Mouse (Mus musculus): ENCODE results near the gene Ccsap.

DNA sequence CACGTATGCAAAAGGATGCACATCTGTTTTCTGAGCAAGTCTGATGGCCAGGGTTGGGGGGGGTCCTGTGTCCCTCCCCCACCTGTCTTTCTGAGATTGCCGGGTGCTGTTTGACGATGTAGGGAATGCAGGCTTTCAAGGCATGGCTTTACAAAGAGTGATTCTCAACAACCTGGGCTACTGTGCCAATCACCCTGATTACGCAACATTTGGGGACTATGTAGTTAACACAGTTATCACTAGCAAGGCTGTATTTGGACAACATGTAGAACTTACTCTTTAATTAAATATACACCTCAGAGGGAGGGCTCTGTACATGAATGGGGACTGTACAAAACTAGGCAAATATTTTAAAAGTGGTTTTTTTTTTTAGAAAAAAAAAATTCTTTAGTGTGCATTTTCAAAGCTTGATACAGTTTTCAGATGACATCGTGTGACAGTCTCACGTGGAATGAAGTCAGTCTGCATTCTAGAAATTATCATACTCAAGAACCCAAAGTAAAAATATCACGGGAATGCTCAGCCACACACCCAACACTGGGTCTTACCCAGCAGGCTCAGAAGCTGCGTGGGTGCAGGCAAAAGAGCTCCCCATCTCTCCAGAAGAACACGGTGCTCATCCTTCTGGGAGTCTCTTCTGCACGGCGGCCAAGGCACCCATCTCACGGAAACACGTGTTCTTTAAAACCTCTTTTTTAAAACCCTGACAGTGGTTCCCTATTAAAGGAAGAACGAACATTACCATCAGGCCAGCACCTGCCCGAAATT, 19.2 kb downstream of the Ccsap start:
- TF ChIP-seq CTCF (IDR thresholded peaks at IDR 0.05; ENCODE audit: borderline replicate concordance, extremely low read depth, insufficient read depth, insufficient read length) (no peak), POLR2A (IDR thresholded peaks at IDR 0.05; ENCODE audit: borderline replicate concordance, extremely low read depth, insufficient read depth, insufficient read length, poor library complexity, severe bottlenecking) (no peak)
